Mouse (Mus musculus): ENCODE data around the gene Rps11. TPM values are rescaled to one million over a fixed set of nuclear protein-coding genes. Genes with fewer than 3 reads are reported as not detected.

The Rps11 gene
- polyA plus RNA-seq, 1 experiment from 2014 or later: 1,576 TPM

- Histone ChIP-seq H3K36me3 (peaks cover 66% of the 10 kb centered on the region), H3K4me2 (no peak overlapping the region), H3K27ac (0 out of 2 replicates have a peak overlapping the region, but pooled peaks have one; percentile 37), H3K4me1 (replicated peaks) (peaks cover 9% of the 10 kb centered on the region; the same call in 1 of the 2 replicates), H3K27me3 (no peaks in the 10 kb centered on the region), H3K9me3 (no peaks in the 10 kb centered on the region), H3K4me3 (replicated peaks) (no peak overlapping the region), H3K9ac (replicated peaks) (no peak overlapping the region)
- WGBS: 54% methylated on average over 5 of the region's 5 CpGs
- no peak for ATAC-seq (ENCODE audit: insufficient number of reproducible peaks, insufficient read depth, low FRiP score, low TSS enrichment, low read depth)
Observed at GRCm38 (mm10) chr7:45081016-45081415, 43.2 kb downstream of the Rps11 start.

- 0 out of 2 replicates have a peak, but pooled peaks have one; percentile 53 for ATAC-seq (ENCODE audit: insufficient number of reproducible peaks, insufficient read depth, low FRiP score, low TSS enrichment, low read depth)
- no peak overlapping the region; the same call in 1 of the 2 replicates for H3K4me2 ChIP-seq
- H3K27ac ChIP-seq: no peak overlapping the region
- H3K36me3 ChIP-seq: peaks cover 66% of the 10 kb centered on the region
- H3K9me3 ChIP-seq: no peaks in the 10 kb centered on the region
- under 1% methylated on average over 10 of the region's 10 CpGs for WGBS
- H3K27me3 ChIP-seq: no peaks in the 10 kb centered on the region
- H3K4me1 ChIP-seq (replicated peaks): peaks cover 9% of the 10 kb centered on the region; the same call in 1 of the 2 replicates
- no peak overlapping the region for H3K4me3 ChIP-seq (replicated peaks)
- no peak overlapping the region for H3K9ac ChIP-seq (replicated peaks)
Observed at GRCm38 (mm10) chr7:45079856-45080255, 44.4 kb downstream of the Rps11 start.

GRCm38 (mm10) chr7:45078513-45078912, 45.7 kb downstream of the Rps11 start:
- Histone ChIP-seq H3K9ac (replicated peaks) (no peak overlapping the region), H3K4me3 (replicated peaks) (no peak overlapping the region), H3K27me3 (no peaks in the 10 kb centered on the region), H3K27ac (no peak overlapping the region), H3K4me2 (no peak overlapping the region), H3K36me3 (peaks cover 66% of the 10 kb centered on the region), H3K4me1 (replicated peaks) (peaks cover 9% of the 10 kb centered on the region; the same call in 1 of the 2 replicates), H3K9me3 (no peaks in the 10 kb centered on the region)
- no peak for ATAC-seq (ENCODE audit: insufficient number of reproducible peaks, insufficient read depth, low FRiP score, low TSS enrichment, low read depth)
- 39% methylated on average over 9 of the region's 9 CpGs for WGBS

GRCm38 (mm10) chr7:45077829-45078228, 46.4 kb downstream of the Rps11 start:
- Histone ChIP-seq H3K27ac (no peak overlapping the region), H3K9ac (replicated peaks) (no peak overlapping the region), H3K4me1 (replicated peaks) (peaks cover 7% of the 10 kb centered on the region; the same call in 1 of the 2 replicates), H3K27me3 (no peaks in the 10 kb centered on the region), H3K36me3 (peaks cover 63% of the 10 kb centered on the region), H3K4me2 (no peak overlapping the region), H3K4me3 (replicated peaks) (no peak overlapping the region), H3K9me3 (no peaks in the 10 kb centered on the region)
- ATAC-seq (ENCODE audit: insufficient number of reproducible peaks, insufficient read depth, low FRiP score, low TSS enrichment, low read depth): no peak
- WGBS: 91% methylated on average over 2 of the region's 2 CpGs

- ATAC-seq (ENCODE audit: insufficient number of reproducible peaks, insufficient read depth, low FRiP score, low TSS enrichment, low read depth): no peak
- H3K36me3 ChIP-seq: peaks cover 58% of the 10 kb centered on the region
- H3K27ac ChIP-seq: no peak overlapping the region
- H3K4me3 ChIP-seq (replicated peaks): no peak overlapping the region
- H3K9me3 ChIP-seq: no peaks in the 10 kb centered on the region
- no peak overlapping the region for H3K4me2 ChIP-seq
- 79% methylated on average over 14 of the region's 14 CpGs for WGBS
- no peaks in the 10 kb centered on the region for H3K27me3 ChIP-seq
- no peak overlapping the region for H3K9ac ChIP-seq (replicated peaks)
- H3K4me1 ChIP-seq (replicated peaks): peaks cover 4% of the 10 kb centered on the region; the same call in 1 of the 2 replicates
Observed at GRCm38 (mm10) chr7:45077322-45077721, 46.9 kb downstream of the Rps11 start.

- Histone ChIP-seq H3K36me3 (peaks cover 56% of the 10 kb centered on the region), H3K4me1 (replicated peaks) (peaks cover 4% of the 10 kb centered on the region; the same call in 1 of the 2 replicates), H3K4me2 (no peak overlapping the region)
Observed at GRCm38 (mm10) chr7:45076501-45076900, 47.7 kb downstream of the Rps11 start.

GRCm38 (mm10) chr7:45075405-45075804, 48.8 kb downstream of the Rps11 start:
- WGBS: 86% methylated on average over 4 of the region's 4 CpGs
- ATAC-seq (ENCODE audit: insufficient number of reproducible peaks, insufficient read depth, low FRiP score, low TSS enrichment, low read depth): no peak
- H3K9me3 ChIP-seq: no peaks in the 10 kb centered on the region
- no peak overlapping the region for H3K9ac ChIP-seq (replicated peaks)
- H3K27ac ChIP-seq: no peak overlapping the region
- H3K36me3 ChIP-seq: peaks cover 51% of the 10 kb centered on the region
- H3K27me3 ChIP-seq: no peaks in the 10 kb centered on the region
- H3K4me2 ChIP-seq: no peak overlapping the region
- H3K4me3 ChIP-seq (replicated peaks): no peak overlapping the region
- H3K4me1 ChIP-seq (replicated peaks): peaks cover 4% of the 10 kb centered on the region; the same call in 1 of the 2 replicates

More at GRCm38 (mm10) chr7:45076501-45076900, 47.7 kb downstream of the Rps11 start:
- H3K9ac ChIP-seq (replicated peaks): no peak overlapping the region
- ATAC-seq (ENCODE audit: insufficient number of reproducible peaks, insufficient read depth, low FRiP score, low TSS enrichment, low read depth): no peak; the same call in 1 of the 2 replicates
- H3K9me3 ChIP-seq: no peaks in the 10 kb centered on the region
- H3K4me3 ChIP-seq (replicated peaks): no peak overlapping the region
- no peak overlapping the region for H3K27ac ChIP-seq
- WGBS: 89% methylated on average over 30 of the region's 30 CpGs
- no peaks in the 10 kb centered on the region for H3K27me3 ChIP-seq

GRCm38 (mm10) chr7:45073949-45074348, 50.3 kb downstream of the Rps11 start:
- WGBS: 89% methylated on average over 12 of the region's 12 CpGs
- H3K36me3 ChIP-seq: peaks cover 51% of the 10 kb centered on the region
- no peak for ATAC-seq (ENCODE audit: insufficient number of reproducible peaks, insufficient read depth, low FRiP score, low TSS enrichment, low read depth)

GRCm38 (mm10) chr7:45073171-45073707, 51.0 kb downstream of the Rps11 start:
- Histone ChIP-seq H3K9ac (replicated peaks) (no peak overlapping the region), H3K27ac (no peak overlapping the region), H3K4me3 (replicated peaks) (no peak overlapping the region), H3K9me3 (no peaks in the 10 kb centered on the region), H3K4me1 (replicated peaks) (no peaks in the 10 kb centered on the region), H3K36me3 (peaks cover 51% of the 10 kb centered on the region), H3K4me2 (no peak overlapping the region), H3K27me3 (no peaks in the 10 kb centered on the region)
- 77% methylated on average over 7 of the region's 7 CpGs for WGBS
- ATAC-seq (ENCODE audit: insufficient number of reproducible peaks, insufficient read depth, low FRiP score, low TSS enrichment, low read depth): no peak

More at GRCm38 (mm10) chr7:45073949-45074348, 50.3 kb downstream of the Rps11 start:
- H3K4me3 ChIP-seq (replicated peaks): no peak overlapping the region
- H3K4me1 ChIP-seq (replicated peaks): no peaks in the 10 kb centered on the region
- no peak overlapping the region for H3K4me2 ChIP-seq
- H3K9me3 ChIP-seq: no peaks in the 10 kb centered on the region
- H3K27me3 ChIP-seq: no peaks in the 10 kb centered on the region
- H3K27ac ChIP-seq: no peak overlapping the region
- H3K9ac ChIP-seq (replicated peaks): no peak overlapping the region

MicroRNAs encoded within 50 kb of the gene (microRNA counts, 519-probe panel; counts per million panel counts)
- microRNA mmu-miR-150: not detected

Small RNAs within 50 kb of the gene (microRNA-seq; reads per million reads assigned to microRNA genes)
- gene Mir150 (4.0 reads per million, percentile 13 among the genes with 10 or more reads in this experiment), gene Mir5121 (25.3 reads per million, percentile 35 among the genes with 10 or more reads in this experiment), gene Mir7055 (not detected)

Other genes starting within 250 kb of the Rps11 start
- 116 and 127 TPM in 2 replicates for gene Med25, start 231.7 kb downstream of the Rps11 start, polyA plus RNA-seq (2016; fragmentation: Nextera tagmentation; extraction: Ambion mirVana)
- 21.6 and 24.8 TPM in 2 replicates for gene Fuz, start 228.4 kb downstream of the Rps11 start, polyA plus RNA-seq (2016; fragmentation: Nextera tagmentation; extraction: Ambion mirVana)
- gene Ap2a1, start 194.9 kb downstream of the Rps11 start, polyA plus RNA-seq (2016; fragmentation: Nextera tagmentation; extraction: Ambion mirVana): 74.2 and 77.6 TPM in 2 replicates
- 0.11 TPM in 1 of 2 replicates, not detected in the other for gene Tsks, start 181.2 kb downstream of the Rps11 start, polyA plus RNA-seq (2016; fragmentation: Nextera tagmentation; extraction: Ambion mirVana)
- gene Cpt1c, start 149.6 kb downstream of the Rps11 start, polyA plus RNA-seq (2016; fragmentation: Nextera tagmentation; extraction: Ambion mirVana): 27.8 and 29.9 TPM in 2 replicates
- gene Prmt1, start 137.9 kb downstream of the Rps11 start, polyA plus RNA-seq (2016; fragmentation: Nextera tagmentation; extraction: Ambion mirVana): 704 and 706 TPM in 2 replicates
- gene Irf3, start 126.8 kb downstream of the Rps11 start, polyA plus RNA-seq (2016; fragmentation: Nextera tagmentation; extraction: Ambion mirVana): 90.9 and 97.2 TPM in 2 replicates
- gene Bcl2l12, start 125.7 kb downstream of the Rps11 start, polyA plus RNA-seq (2016; fragmentation: Nextera tagmentation; extraction: Ambion mirVana): 87.3 and 96.8 TPM in 2 replicates
- gene Scaf1, start 108.1 kb downstream of the Rps11 start, polyA plus RNA-seq (2016; fragmentation: Nextera tagmentation; extraction: Ambion mirVana): 42.1 and 46.9 TPM in 2 replicates
- 20.8 and 21.4 TPM in 2 replicates for gene Rras, start 106.5 kb downstream of the Rps11 start, polyA plus RNA-seq (2016; fragmentation: Nextera tagmentation; extraction: Ambion mirVana)
- gene Prr12, start 71.6 kb downstream of the Rps11 start, polyA plus RNA-seq (2016; fragmentation: Nextera tagmentation; extraction: Ambion mirVana): 15.0 and 16.2 TPM in 2 replicates
- gene Nosip, start 62.0 kb downstream of the Rps11 start, polyA plus RNA-seq (2016; fragmentation: Nextera tagmentation; extraction: Ambion mirVana): 60.6 and 69.7 TPM in 2 replicates
- 21.2 and 21.7 TPM in 2 replicates for gene Prrg2, start 61.8 kb downstream of the Rps11 start, polyA plus RNA-seq (2016; fragmentation: Nextera tagmentation; extraction: Ambion mirVana)
- 261 and 271 TPM in 2 replicates for gene Rcn3, start 32.2 kb downstream of the Rps11 start, polyA plus RNA-seq (2016; fragmentation: Nextera tagmentation; extraction: Ambion mirVana)
- gene Fcgrt, start 20.6 kb downstream of the Rps11 start, polyA plus RNA-seq (2016; fragmentation: Nextera tagmentation; extraction: Ambion mirVana): 12.3 and 13.4 TPM in 2 replicates
- gene Rpl13a, start 4.3 kb upstream of the Rps11 start, polyA plus RNA-seq (2016; fragmentation: Nextera tagmentation; extraction: Ambion mirVana): 1,352 and 1,447 TPM in 2 replicates
- 0.32 TPM in 1 of 2 replicates, not detected in the other for gene Gm45713, start 11.8 kb upstream of the Rps11 start, polyA plus RNA-seq (2016; fragmentation: Nextera tagmentation; extraction: Ambion mirVana)
- 0.71 and 0.83 TPM in 2 replicates for gene Flt3l, start 12.0 kb upstream of the Rps11 start, polyA plus RNA-seq (2016; fragmentation: Nextera tagmentation; extraction: Ambion mirVana)
- gene Pih1d1, start 29.9 kb upstream of the Rps11 start, polyA plus RNA-seq (2016; fragmentation: Nextera tagmentation; extraction: Ambion mirVana): 91.8 and 93.0 TPM in 2 replicates
- 51.4 and 53.8 TPM in 2 replicates for gene Aldh16a1, start 30.1 kb upstream of the Rps11 start, polyA plus RNA-seq (2016; fragmentation: Nextera tagmentation; extraction: Ambion mirVana)
- gene Slc17a7, start 39.5 kb upstream of the Rps11 start, polyA plus RNA-seq (2016; fragmentation: Nextera tagmentation; extraction: Ambion mirVana): 0.17 and 0.25 TPM in 2 replicates
- gene Gfy, start 55.1 kb upstream of the Rps11 start, polyA plus RNA-seq (2016; fragmentation: Nextera tagmentation; extraction: Ambion mirVana): not detected in 2 replicates
- gene Pth2, start 56.6 kb upstream of the Rps11 start, polyA plus RNA-seq (2016; fragmentation: Nextera tagmentation; extraction: Ambion mirVana): not detected in 2 replicates
- gene Ccdc155, start 80.5 kb upstream of the Rps11 start, polyA plus RNA-seq (2016; fragmentation: Nextera tagmentation; extraction: Ambion mirVana): 1.0 and 1.7 TPM in 2 replicates
- 0.80 and 1.2 TPM in 2 replicates for gene Dkkl1, start 87.7 kb upstream of the Rps11 start, polyA plus RNA-seq (2016; fragmentation: Nextera tagmentation; extraction: Ambion mirVana)
- gene Tead2, start 91.3 kb upstream of the Rps11 start, polyA plus RNA-seq (2016; fragmentation: Nextera tagmentation; extraction: Ambion mirVana): 316 and 326 TPM in 2 replicates
- gene Cd37, start 114.7 kb upstream of the Rps11 start, polyA plus RNA-seq (2016; fragmentation: Nextera tagmentation; extraction: Ambion mirVana): 1.6 TPM in 2 replicates
- 0.18 and 0.42 TPM in 2 replicates for gene Slc6a16, start 116.6 kb upstream of the Rps11 start, polyA plus RNA-seq (2016; fragmentation: Nextera tagmentation; extraction: Ambion mirVana)
- not detected in 2 replicates for gene Slc6a21, start 153.1 kb upstream of the Rps11 start, polyA plus RNA-seq (2016; fragmentation: Nextera tagmentation; extraction: Ambion mirVana)
- 14.0 and 16.1 TPM in 2 replicates for gene Trpm4, start 209.3 kb upstream of the Rps11 start, polyA plus RNA-seq (2016; fragmentation: Nextera tagmentation; extraction: Ambion mirVana)
- 1.8 and 1.9 TPM in 2 replicates for gene Hrc, start 210.9 kb upstream of the Rps11 start, polyA plus RNA-seq (2016; fragmentation: Nextera tagmentation; extraction: Ambion mirVana)
- gene Ppfia3, start 242.6 kb upstream of the Rps11 start, polyA plus RNA-seq (2016; fragmentation: Nextera tagmentation; extraction: Ambion mirVana): 6.4 and 8.4 TPM in 2 replicates
- 1.4 and 1.8 TPM in 2 replicates for gene Lin7b, start 246.1 kb upstream of the Rps11 start, polyA plus RNA-seq (2016; fragmentation: Nextera tagmentation; extraction: Ambion mirVana)